ENCODE assay signal across 8 mouse cellular contexts in the genomic region with DNA sequence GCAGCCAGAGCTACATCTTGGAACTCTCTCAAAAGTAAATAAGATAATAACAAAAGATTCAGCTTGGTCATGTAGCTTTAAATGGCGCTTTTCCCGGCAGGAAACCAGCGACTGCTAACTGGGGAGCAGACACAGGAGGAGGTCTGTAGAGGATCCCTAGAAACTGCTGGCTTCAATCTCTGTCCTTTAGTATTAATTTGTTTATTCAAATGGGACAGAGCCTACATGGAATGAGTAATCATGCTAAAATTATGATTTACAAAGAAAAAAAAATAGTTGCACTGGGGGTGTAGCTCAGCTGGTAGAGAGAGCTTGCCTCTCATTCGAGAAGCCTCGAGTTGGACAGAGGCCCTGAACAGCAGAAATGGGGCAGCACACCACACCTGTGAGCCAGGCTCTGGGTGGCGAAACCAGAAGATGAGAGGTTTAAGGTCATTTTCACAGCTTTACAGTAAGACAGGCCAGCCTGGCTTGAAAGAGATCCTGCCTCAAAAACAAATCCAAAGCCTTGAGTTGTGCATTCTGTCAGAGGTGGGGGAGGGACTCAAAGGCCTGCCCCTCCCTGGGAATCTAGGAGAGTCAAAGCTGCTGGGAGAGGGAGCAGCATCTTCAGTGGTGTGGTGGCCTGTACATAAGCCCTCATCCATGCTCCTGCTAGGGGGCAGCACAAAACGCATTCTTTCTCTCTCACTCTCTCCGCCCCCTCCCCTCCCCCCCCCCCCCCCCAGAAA. TPM values are rescaled to one million over a fixed set of nuclear protein-coding genes. Genes with fewer than 3 reads are reported as not detected.
DNase-seq lines count a peak whose midpoint lies in the region; ATAC-seq lines count a peak whose summit lies in the region.

No protein-coding gene starts in this region.

- H3K4me1 ChIP-seq in kidney, embryonic 15.5 days = peaks cover 6% of the 10 kb centered on the region
- H3K4me1 ChIP-seq in embryonic facial prominence, embryonic 14.5 days (ENCODE audit: control insufficient read depth, insufficient read depth, low read length) = no peaks in the 10 kb centered on the region
- peaks cover 25% of the 10 kb centered on the region for H3K4me1 ChIP-seq in liver, embryonic 13.5 days (replicated peaks)
- H3K4me1 ChIP-seq in forebrain, embryonic 11.5 days (replicated peaks; ENCODE audit: control insufficient read depth, insufficient read depth, low read length) = no peaks in the 10 kb centered on the region; the same call in 1 of the 2 replicates

- H3K4me3 ChIP-seq in kidney, embryonic 15.5 days (replicated peaks) = no peak overlapping the region
- no peak overlapping the region for H3K4me3 ChIP-seq in embryonic facial prominence, embryonic 14.5 days (ENCODE audit: low read depth, low read length)
- no peak overlapping the region for H3K4me3 ChIP-seq in liver, embryonic 13.5 days (replicated peaks)
- no peak overlapping the region for H3K4me3 ChIP-seq in forebrain, embryonic 11.5 days (ENCODE audit: low read depth, low read length)

- H3K4me2 ChIP-seq in kidney, embryonic 15.5 days = no peak overlapping the region
- no peak overlapping the region for H3K4me2 ChIP-seq in embryonic facial prominence, embryonic 14.5 days (ENCODE audit: low read depth, low read length)
- H3K4me2 ChIP-seq in liver, embryonic 13.5 days = no peak overlapping the region
- no peak overlapping the region for H3K4me2 ChIP-seq in forebrain, embryonic 11.5 days (ENCODE audit: low read depth, low read length, severe bottlenecking)

- 67% methylated on average over 8 of the region's 8 CpGs for WGBS in kidney, embryonic 15.5 days
- WGBS in embryonic facial prominence, embryonic 14.5 days = 54% methylated on average over 8 of the region's 8 CpGs
- 65% methylated on average over 8 of the region's 8 CpGs for WGBS in liver, embryonic 13.5 days (ENCODE audit: insufficient replicate concordance)
- 62% methylated on average over 8 of the region's 8 CpGs for WGBS in forebrain, embryonic 11.5 days

- H3K27me3 ChIP-seq in kidney, embryonic 15.5 days = no peaks in the 10 kb centered on the region
- H3K27me3 ChIP-seq in embryonic facial prominence, embryonic 14.5 days (replicated peaks; ENCODE audit: control insufficient read depth, insufficient read depth, low read length) = no peaks in the 10 kb centered on the region
- H3K27me3 ChIP-seq in liver, embryonic 13.5 days = no peaks in the 10 kb centered on the region
- H3K27me3 ChIP-seq in forebrain, embryonic 11.5 days (ENCODE audit: control insufficient read depth, insufficient read depth, low read length) = no peaks in the 10 kb centered on the region

- H3K9ac ChIP-seq in kidney, embryonic 15.5 days = no peak overlapping the region
- H3K9ac ChIP-seq in embryonic facial prominence, embryonic 14.5 days (ENCODE audit: low read depth, low read length) = no peak overlapping the region
- H3K9ac ChIP-seq in liver, embryonic 13.5 days = no peak overlapping the region
- H3K9ac ChIP-seq in forebrain, embryonic 11.5 days (ENCODE audit: low read length) = no peak overlapping the region

- ATAC-seq in kidney, embryonic 15.5 days (replicated peaks; ENCODE audit: low FRiP score) = no peak
- ATAC-seq in embryonic facial prominence, embryonic 14.5 days (ENCODE audit: low read depth) = no peak
- ATAC-seq in liver, embryonic 13.5 days (ENCODE audit: low read depth) = no peak
- ATAC-seq in forebrain, embryonic 11.5 days (replicated peaks; ENCODE audit: low FRiP score) = no peak

- H3K27ac ChIP-seq in kidney, embryonic 15.5 days = peak overlapping the region; percentile 56
- H3K27ac ChIP-seq in embryonic facial prominence, embryonic 14.5 days (replicated peaks; ENCODE audit: low read depth, low read length) = peak overlapping the region; percentile 36; the same call in 1 of the 2 replicates
- peak overlapping the region; percentile 57 for H3K27ac ChIP-seq in liver, embryonic 13.5 days
- no peak overlapping the region for H3K27ac ChIP-seq in forebrain, embryonic 11.5 days (ENCODE audit: low read depth, low read length)

- no peak for DNase-seq in kidney, adult 9 months
- DNase-seq in ZHBTc4 (ENCODE audit: low read depth, low spot score) = peak; percentile 76
- DNase-seq in embryonic facial prominence, embryonic 14.5 days (ENCODE audit: low spot score) = no peak
- DNase-seq in liver, embryonic 13.5 days = no peak
- DNase-seq in c-Kit-positive CD71-positive TER-119-positive erythroid progenitor cells, embryonic 14.5 days (ENCODE audit: low spot score) = no peak
- DNase-seq in frontal cortex, postnatal 14 days (ENCODE audit: low spot score in 2 of 2) = no peak
- no peak for DNase-seq in forebrain, embryonic 11.5 days (ENCODE audit: low spot score)

- no peaks in the 10 kb centered on the region; the same call in 1 of the 2 replicates for H3K9me3 ChIP-seq in kidney, embryonic 15.5 days (replicated peaks)
- no peaks in the 10 kb centered on the region for H3K9me3 ChIP-seq in embryonic facial prominence, embryonic 14.5 days (ENCODE audit: control insufficient read depth, low read length)
- H3K9me3 ChIP-seq in liver, embryonic 13.5 days (replicated peaks) = no peaks in the 10 kb centered on the region
- no peaks in the 10 kb centered on the region for H3K9me3 ChIP-seq in forebrain, embryonic 11.5 days (ENCODE audit: control insufficient read depth, low read length)

- H3K36me3 ChIP-seq in kidney, embryonic 15.5 days = peaks cover 50% of the 10 kb centered on the region
- H3K36me3 ChIP-seq in embryonic facial prominence, embryonic 14.5 days (ENCODE audit: control insufficient read depth, insufficient read depth, low read length) = peaks cover 46% of the 10 kb centered on the region
- H3K36me3 ChIP-seq in liver, embryonic 13.5 days = peaks cover 46% of the 10 kb centered on the region
- H3K36me3 ChIP-seq in forebrain, embryonic 11.5 days (ENCODE audit: control insufficient read depth, insufficient read depth, low read length) = peaks cover 19% of the 10 kb centered on the region

RNA-seq across cellular contexts. Expression of gene Baz1b, which starts 3.8 kb away (rescaled TPM):
- polyA plus RNA-seq in kidney, embryonic 15.5 days (2015; fragmentation: Nextera tagmentation; extraction: Ambion mirVana) = 40.4 and 42.3 TPM in 2 replicates
- 46.9 and 48.4 TPM in 2 replicates for polyA plus RNA-seq in embryonic facial prominence, embryonic 14.5 days (2014; fragmentation: Nextera tagmentation; extraction: Ambion mirVana)
- polyA plus RNA-seq in liver, embryonic 13.5 days (2015; fragmentation: Nextera tagmentation; extraction: Ambion mirVana) = 21.4 and 23.8 TPM in 2 replicates
- 76.3 and 83.6 TPM in 2 replicates for polyA plus RNA-seq in forebrain, embryonic 11.5 days (2014; fragmentation: Nextera tagmentation; extraction: Ambion mirVana)

RNA-seq across cellular contexts. Expression of gene Bcl7b, which starts 15.2 kb away (rescaled TPM):
- polyA plus RNA-seq in kidney, embryonic 15.5 days (2015; fragmentation: Nextera tagmentation; extraction: Ambion mirVana) = 52.9 and 53.2 TPM in 2 replicates
- 44.3 and 44.4 TPM in 2 replicates for polyA plus RNA-seq in embryonic facial prominence, embryonic 14.5 days (2014; fragmentation: Nextera tagmentation; extraction: Ambion mirVana)
- 34.5 and 41.1 TPM in 2 replicates for polyA plus RNA-seq in liver, embryonic 13.5 days (2015; fragmentation: Nextera tagmentation; extraction: Ambion mirVana)
- polyA plus RNA-seq in forebrain, embryonic 11.5 days (2014; fragmentation: Nextera tagmentation; extraction: Ambion mirVana) = 43.8 and 46.8 TPM in 2 replicates

RNA-seq across cellular contexts. Expression of gene Tbl2, which starts 33.8 kb away (rescaled TPM):
- polyA plus RNA-seq in kidney, embryonic 15.5 days (2015; fragmentation: Nextera tagmentation; extraction: Ambion mirVana) = 25.5 and 26.8 TPM in 2 replicates
- polyA plus RNA-seq in embryonic facial prominence, embryonic 14.5 days (2014; fragmentation: Nextera tagmentation; extraction: Ambion mirVana) = 24.1 and 30.1 TPM in 2 replicates
- 13.1 and 13.6 TPM in 2 replicates for polyA plus RNA-seq in liver, embryonic 13.5 days (2015; fragmentation: Nextera tagmentation; extraction: Ambion mirVana)
- polyA plus RNA-seq in forebrain, embryonic 11.5 days (2014; fragmentation: Nextera tagmentation; extraction: Ambion mirVana) = 24.5 and 25.8 TPM in 2 replicates
